Mouse (Mus musculus): ENCODE results near the gene Hes3. TPM values are rescaled to one million over a fixed set of nuclear protein-coding genes. Genes with fewer than 3 reads are reported as not detected.

Gene Hes3
- polyA plus RNA-seq, 2 experiments: 0.03 TPM; not detected in 1

DNA sequence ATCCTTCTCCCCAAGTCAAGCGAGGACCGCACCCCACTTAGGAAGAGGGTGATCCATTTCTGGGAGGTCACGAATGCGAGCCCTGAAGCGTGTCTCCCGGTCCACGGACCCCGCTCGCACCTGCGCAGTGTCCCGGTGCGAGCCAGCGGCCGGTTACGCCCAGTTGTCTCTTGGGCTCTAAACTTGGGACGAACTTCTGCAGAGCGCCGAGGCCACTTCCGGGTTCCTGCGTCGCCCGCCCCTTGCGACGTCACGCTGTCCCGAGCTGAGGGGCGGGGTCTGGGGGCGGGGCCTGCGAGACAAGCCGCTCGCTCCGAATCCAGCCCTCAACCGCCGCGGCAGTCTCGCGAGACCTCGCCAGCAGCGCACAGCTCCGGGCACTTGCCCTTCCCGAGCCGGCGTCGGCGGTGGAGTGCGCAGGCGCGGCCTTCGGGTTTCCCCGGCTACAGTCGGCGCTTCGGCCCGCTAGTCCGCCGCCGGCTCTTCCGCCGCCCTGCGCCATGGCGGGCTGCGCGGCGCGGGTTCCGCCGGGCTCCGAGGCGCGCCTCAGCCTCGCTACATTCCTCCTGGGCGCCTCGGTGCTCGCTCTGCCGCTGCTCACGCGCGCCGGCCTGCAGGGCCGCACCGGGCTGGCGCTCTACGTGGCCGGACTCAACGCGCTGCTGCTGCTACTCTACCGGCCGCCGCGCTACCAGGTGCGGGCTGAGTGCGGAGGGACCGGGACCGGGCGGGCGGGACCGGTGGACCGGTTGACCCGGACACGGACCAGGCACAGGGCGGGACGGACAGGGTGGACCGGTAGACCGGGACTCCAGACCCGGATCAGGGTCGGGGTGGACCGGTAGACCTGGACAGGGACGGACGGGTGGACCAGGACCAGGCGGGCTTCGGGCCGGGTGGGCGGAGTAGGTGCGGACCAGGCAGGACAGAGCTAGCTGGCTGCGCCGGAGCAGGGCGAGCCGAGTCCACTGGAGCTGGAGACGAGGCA lies 5.7 kb upstream of the Hes3 start, which contains the start of gene Icmt:
Icmt (plus strand) TSS at position 354 of the 988 bp plus-strand sequence.
- TF ChIP-seq POLR2A (IDR thresholded peaks at IDR 0.05; ENCODE audit: borderline replicate concordance, extremely low read depth, insufficient read depth, insufficient read length): peak; percentile 54; the same call in 1 of the 2 replicates
- under 1% methylated on average over 100 of the region's 119 CpGs for WGBS

GRCm38 (mm10) chr4:152296371-152296770 lies 4.9 kb upstream of the Hes3 start:
- Histone ChIP-seq H3K9ac (ENCODE audit: low read depth, low read length, severe bottlenecking) (peak overlapping the region; percentile 40; the same call in 1 of the 2 replicates), H3K4me1 (ENCODE audit: control insufficient read depth, insufficient read depth, low read length) (peaks cover 11% of the 10 kb centered on the region), H3K4me3 (replicated peaks; ENCODE audit: low read length) (peak overlapping the region; percentile 95), H3K36me3 (ENCODE audit: control insufficient read depth, insufficient read depth, low read length) (peaks cover 18% of the 10 kb centered on the region), H3K27me3 (ENCODE audit: control insufficient read depth, insufficient read depth, low read length) (peaks cover 23% of the 10 kb centered on the region), H3K4me2 (replicated peaks; ENCODE audit: low read depth, low read length, severe bottlenecking) (peak overlapping the region; percentile 54), H3K9me3 (ENCODE audit: control insufficient read depth, low read length) (no peaks in the 10 kb centered on the region), H3K27ac (replicated peaks; ENCODE audit: low read depth, low read length) (no peak overlapping the region)
- ATAC-seq (ENCODE audit: low FRiP score, low read depth): no peak
- DNase-seq (ENCODE audit: low spot score): no peak
- TF ChIP-seq POLR2A (IDR thresholded peaks at IDR 0.05; ENCODE audit: borderline replicate concordance, extremely low read depth, insufficient read depth, insufficient read length): no peak
- WGBS: 18% methylated on average over 8 of the region's 8 CpGs

More for the DNA sequence above, 5.7 kb upstream of the Hes3 start, which contains the start of gene Icmt:
- ATAC-seq (ENCODE audit: low FRiP score, low read depth): peak; percentile 97
- H3K27ac ChIP-seq (replicated peaks; ENCODE audit: low read depth, low read length): peak within 1 kb of the TSS; percentile 58; the same call in 1 of the 2 replicates
- peak within 1 kb of the TSS; percentile 96 for H3K4me2 ChIP-seq (replicated peaks; ENCODE audit: low read depth, low read length, severe bottlenecking)
- H3K4me1 ChIP-seq (ENCODE audit: control insufficient read depth, insufficient read depth, low read length): peaks cover 11% of the 10 kb centered on the region
- peaks cover 26% of the 10 kb centered on the region for H3K36me3 ChIP-seq (ENCODE audit: control insufficient read depth, insufficient read depth, low read length)
- H3K9ac ChIP-seq (ENCODE audit: low read depth, low read length, severe bottlenecking): peak within 1 kb of the TSS; percentile 95
- DNase-seq (ENCODE audit: low spot score): peak; percentile 98
- H3K4me3 ChIP-seq (replicated peaks; ENCODE audit: low read length): peak within 1 kb of the TSS; percentile 95
- H3K9me3 ChIP-seq (ENCODE audit: control insufficient read depth, low read length): no peaks in the 10 kb centered on the region
- H3K27me3 ChIP-seq (ENCODE audit: control insufficient read depth, insufficient read depth, low read length): peaks cover 15% of the 10 kb centered on the region

GRCm38 (mm10) chr4:152295916-152296315 lies 4.5 kb upstream of the Hes3 start:
- no peak for ATAC-seq (ENCODE audit: low FRiP score, low read depth)

DNA sequence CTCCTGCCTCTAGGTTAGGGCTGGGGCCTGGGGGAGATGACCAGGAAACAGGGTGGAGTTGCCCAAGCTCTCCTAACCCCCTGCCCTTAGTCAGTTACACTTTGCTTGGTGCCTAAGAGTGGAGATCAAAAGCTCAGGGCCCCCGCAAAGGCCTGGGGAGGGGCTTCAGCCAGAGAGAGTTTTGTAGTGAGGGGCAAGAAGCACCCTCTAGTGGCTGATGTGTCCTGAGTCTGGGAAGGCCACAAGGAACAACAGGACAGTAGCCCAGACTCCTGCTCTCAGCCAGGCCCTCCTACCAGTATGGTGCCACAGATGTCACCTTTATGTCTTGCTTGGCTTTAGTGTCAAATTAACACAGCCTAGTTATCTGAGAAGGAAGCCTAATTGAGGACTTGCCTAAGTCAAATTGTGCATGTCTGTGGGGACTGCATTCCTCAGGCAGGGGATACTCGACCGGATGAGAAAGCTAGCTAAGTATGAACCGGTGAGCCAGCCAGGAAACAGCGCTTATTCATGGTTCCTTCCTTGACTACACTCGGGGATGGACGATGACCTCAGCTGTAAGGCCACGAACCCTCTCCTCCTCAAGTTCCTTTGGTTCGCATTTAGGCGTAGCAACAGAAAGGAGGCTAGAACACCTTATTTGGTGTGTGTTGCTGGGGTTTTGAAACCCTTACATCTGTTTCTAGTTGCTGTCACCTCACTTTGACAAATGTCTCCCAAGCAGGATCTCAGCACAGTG lies 2.9 kb upstream of the Hes3 start:
- ATAC-seq (ENCODE audit: low FRiP score, low read depth) (no peak), DNase-seq (ENCODE audit: low spot score) (no peak)
- Histone ChIP-seq H3K4me2 (replicated peaks; ENCODE audit: low read depth, low read length, severe bottlenecking) (no peak overlapping the region), H3K36me3 (ENCODE audit: control insufficient read depth, insufficient read depth, low read length) (peaks cover under 1% of the 10 kb centered on the region; the same call in 1 of the 2 replicates), H3K9ac (ENCODE audit: low read depth, low read length, severe bottlenecking) (no peak overlapping the region), H3K4me1 (ENCODE audit: control insufficient read depth, insufficient read depth, low read length) (peaks cover 11% of the 10 kb centered on the region), H3K27ac (replicated peaks; ENCODE audit: low read depth, low read length) (no peak overlapping the region), H3K4me3 (replicated peaks; ENCODE audit: low read length) (no peak overlapping the region), H3K9me3 (ENCODE audit: control insufficient read depth, low read length) (no peaks in the 10 kb centered on the region), H3K27me3 (ENCODE audit: control insufficient read depth, insufficient read depth, low read length) (peaks cover 42% of the 10 kb centered on the region)
- TF ChIP-seq POLR2A (IDR thresholded peaks at IDR 0.05; ENCODE audit: borderline replicate concordance, extremely low read depth, insufficient read depth, insufficient read length): no peak
- 39% methylated on average over 10 of the region's 10 CpGs for WGBS

More at GRCm38 (mm10) chr4:152295916-152296315, 4.5 kb upstream of the Hes3 start:
- H3K36me3 ChIP-seq (ENCODE audit: control insufficient read depth, insufficient read depth, low read length): peaks cover 14% of the 10 kb centered on the region
- no peak overlapping the region for H3K27ac ChIP-seq (replicated peaks; ENCODE audit: low read depth, low read length)
- no peak overlapping the region for H3K4me3 ChIP-seq (replicated peaks; ENCODE audit: low read length)
- H3K9ac ChIP-seq (ENCODE audit: low read depth, low read length, severe bottlenecking): no peak overlapping the region
- H3K27me3 ChIP-seq (ENCODE audit: control insufficient read depth, insufficient read depth, low read length): peaks cover 28% of the 10 kb centered on the region
- H3K4me2 ChIP-seq (replicated peaks; ENCODE audit: low read depth, low read length, severe bottlenecking): no peak overlapping the region
- H3K4me1 ChIP-seq (ENCODE audit: control insufficient read depth, insufficient read depth, low read length): peaks cover 11% of the 10 kb centered on the region
- TF ChIP-seq POLR2A (IDR thresholded peaks at IDR 0.05; ENCODE audit: borderline replicate concordance, extremely low read depth, insufficient read depth, insufficient read length): no peak
- no peak for DNase-seq (ENCODE audit: low spot score)
- H3K9me3 ChIP-seq (ENCODE audit: control insufficient read depth, low read length): no peaks in the 10 kb centered on the region
- WGBS: 53% methylated on average over 4 of the region's 4 CpGs

Measured in limb, embryonic 14.5 days (tissue).